Mouse (Mus musculus) fat pad, adult 2 months (tissue): ENCODE data around the gene Cdca5.
A peak's percentile ranks its signal among the peaks of the same experiment; 100 is the strongest.
"Not testable (repeated sequence)": the region's sequence is repeated elsewhere in the genome, so short reads cannot be mapped to it uniquely, and the experiment has no call there.

Experiments
- DNase-seq: peaks from one replicate; pipeline ENCODE4 v3.0.0-alpha.2; 2011; ENCODE audit warnings: low read depth, low spot score; ENCODE audit errors: extremely low read depth

Gene Cdca5

GRCm38 (mm10) chr19:6102169-6102853, 17.5 kb downstream of the Cdca5 start:
- DNase-seq, result no peak

GRCm38 (mm10) chr19:6104476-6104875, 19.7 kb downstream of the Cdca5 start:
- no peak for DNase-seq

- no peak for DNase-seq
Observed at GRCm38 (mm10) chr19:6105586-6105985, 20.8 kb downstream of the Cdca5 start, which contains the start of gene Naaladl1. TSS of gene Naaladl1 (plus strand) at chr19:6105782.

GRCm38 (mm10) chr19:6113116-6113515, 28.3 kb downstream of the Cdca5 start:
- no peak for DNase-seq

- DNase-seq, result no peak
Observed at GRCm38 (mm10) chr19:6116113-6116850, 31.5 kb downstream of the Cdca5 start.

GRCm38 (mm10) chr19:6117346-6117985, 32.7 kb downstream of the Cdca5 start:
- no peak for DNase-seq

GRCm38 (mm10) chr19:6117986-6118676, 33.3 kb downstream of the Cdca5 start, which contains the start of gene Sac3d1:
TSS of gene Sac3d1 (minus strand) at chr19:6118650.
- peak; percentile 58 for DNase-seq

- no peak for DNase-seq
Observed at GRCm38 (mm10) chr19:6118677-6119185, 33.9 kb downstream of the Cdca5 start.

GRCm38 (mm10) chr19:6121761-6122160, 37.0 kb downstream of the Cdca5 start:
- no peak for DNase-seq

GRCm38 (mm10) chr19:6123330-6123729, 38.5 kb downstream of the Cdca5 start:
- DNase-seq, result no peak

- DNase-seq, result no peak
Observed at GRCm38 (mm10) chr19:6124898-6125297, 40.1 kb downstream of the Cdca5 start.

GRCm38 (mm10) chr19:6126289-6126688, 41.5 kb downstream of the Cdca5 start:
- DNase-seq, result no peak

GRCm38 (mm10) chr19:6126789-6127580, 42.2 kb downstream of the Cdca5 start:
- DNase-seq, result no peak

- peak; percentile 88 for DNase-seq
Observed at GRCm38 (mm10) chr19:6127760-6128341, 43.1 kb downstream of the Cdca5 start, which contains the start of gene Snx15. TSS of gene Snx15 (minus strand) at chr19:6128304.

GRCm38 (mm10) chr19:6130414-6131128, 45.8 kb downstream of the Cdca5 start:
- not testable (repeated sequence) for DNase-seq

GRCm38 (mm10) chr19:6132171-6132827, 47.5 kb downstream of the Cdca5 start:
- no peak for DNase-seq

- not testable (repeated sequence) for DNase-seq
Observed at GRCm38 (mm10) chr19:6133197-6133596, 48.4 kb downstream of the Cdca5 start.

- DNase-seq, result no peak
Observed at GRCm38 (mm10) chr19:6136397-6136796, 51.6 kb downstream of the Cdca5 start.

- DNase-seq, result no peak
Observed at GRCm38 (mm10) chr19:6139701-6140100, 54.9 kb downstream of the Cdca5 start.
